Mouse (Mus musculus) MEL (cell line): Measurements from ENCODE around the gene Atp1a4. TPM values are rescaled to one million over a fixed set of nuclear protein-coding genes. Genes with fewer than 3 reads are reported as not detected.

Experiments used
- DNase-seq: peaks from one replicate; pipeline ENCODE4 v3.0.0; 2011; ENCODE audit warnings: low read depth, low spot score
- H3K27ac ChIP-seq: 2 replicates; pipeline ENCODE4 v1.5.1; 2012; ENCODE audit warnings: low read depth, mild to moderate bottlenecking, control low read depth, low read length, moderate library complexity; ENCODE audit not compliant: control insufficient read depth
- H3K27me3 ChIP-seq, 2 experiments: fragments of 150-350 bp in 1 of 2; sonication (generic) in 1 of 2; 2 replicates each; pipeline ENCODE4 v1.6.1; 2012; ENCODE audit warnings: low read length in 2 of 2, mild to moderate bottlenecking in 2 of 2, improper control_type of control experiment in 1 of 2, moderate library complexity in 1 of 2; ENCODE audit not compliant: insufficient read depth in 2 of 2, control insufficient read depth in 1 of 2
- H3K36me3 ChIP-seq, 2 experiments: 2 replicates each; pipeline ENCODE4 v1.6.1; 2012 to 2014; ENCODE audit warnings: low read length in 2 of 2, improper control_type of control experiment in 1 of 2, inconsistent platforms in 1 of 2, mild to moderate bottlenecking in 1 of 2; ENCODE audit not compliant: insufficient read depth in 2 of 2, control insufficient read depth in 1 of 2
- H3K4me1 ChIP-seq, 2 experiments: fragments of 150-350 bp in 1 of 2; sonication (generic) in 1 of 2; 2 replicates each; pipeline ENCODE4 v1.6.1; 2012; ENCODE audit warnings: low read length in 2 of 2, improper control_type of control experiment in 1 of 2, mild to moderate bottlenecking in 1 of 2; ENCODE audit not compliant: insufficient read depth in 2 of 2, control insufficient read depth in 1 of 2
- H3K4me3 ChIP-seq, 2 experiments: fragments of 150-350 bp in 1 of 2; sonication (generic) in 1 of 2; 2 replicates each; pipeline ENCODE4 v1.5.1; 2012; ENCODE audit warnings: low read depth in 2 of 2, low read length in 2 of 2, mild to moderate bottlenecking in 2 of 2, moderate library complexity in 2 of 2, control low read depth in 1 of 2, improper control_type of control experiment in 1 of 2; ENCODE audit not compliant: control insufficient read depth in 1 of 2, insufficient read depth in 1 of 2
- H3K79me2 ChIP-seq: 2 replicates; pipeline ENCODE4 v1.6.1; 2012; ENCODE audit warnings: mild to moderate bottlenecking, low read length, moderate library complexity; ENCODE audit not compliant: control insufficient read depth, poor library complexity, insufficient read depth
- H3K9ac ChIP-seq: 2 replicates; pipeline ENCODE4 v1.6.1; 2012; ENCODE audit warnings: low read depth, mild to moderate bottlenecking, control low read depth, low read length, moderate library complexity; ENCODE audit not compliant: control insufficient read depth, poor library complexity, severe bottlenecking
- H3K9me3 ChIP-seq: fragments of 150-350 bp; sonication (generic); replicated peaks from 2 replicates; pipeline ENCODE4 v1.6.1; 2012; ENCODE audit warnings: mild to moderate bottlenecking, low read length, improper control_type of control experiment, moderate library complexity; ENCODE audit not compliant: insufficient read depth
- BHLHE40 ChIP-seq: IDR thresholded peaks from 2 replicates; pipeline ENCODE4 v1.6.1; 2012; ENCODE audit warnings: low read depth, mild to moderate bottlenecking, inconsistent platforms, low read length, improper control_type of control experiment, borderline replicate concordance
- CTCF ChIP-seq, 3 experiments: IDR thresholded peaks in 2 of 3; conservative IDR thresholded peaks in 1 of 3; 2 replicates each; pipeline ENCODE4 v1.5.1; 2011 to 2012; ENCODE audit warnings: low read length in 3 of 3, low read depth in 2 of 3, mild to moderate bottlenecking in 2 of 3, improper control_type of control experiment in 1 of 3, inconsistent platforms in 1 of 3, mixed read lengths in 1 of 3, moderate library complexity in 1 of 3; ENCODE audit not compliant: control insufficient read depth in 1 of 3, insufficient read depth in 1 of 3, poor library complexity in 1 of 3, severe bottlenecking in 1 of 3
- E2F4 ChIP-seq: IDR thresholded peaks from 2 replicates; pipeline ENCODE4 v1.6.1; 2011; ENCODE audit warnings: low read depth, low read length, improper control_type of control experiment, borderline replicate concordance
- EP300 ChIP-seq, 2 experiments: IDR thresholded peaks; 2 replicates each; pipeline ENCODE4 v1.6.1; 2011; ENCODE audit warnings: improper control_type of control experiment in 2 of 2, low read length in 2 of 2, low read depth in 1 of 2, mild to moderate bottlenecking in 1 of 2
- GATA1 ChIP-seq: IDR thresholded peaks from 2 replicates; pipeline ENCODE4 v1.6.1; 2011; ENCODE audit warnings: low read depth, low read length, improper control_type of control experiment
- HCFC1 ChIP-seq: IDR thresholded peaks from 2 replicates; pipeline ENCODE4 v1.6.1; 2012; ENCODE audit warnings: low read depth, mild to moderate bottlenecking, inconsistent platforms, low read length, improper control_type of control experiment, moderate library complexity
- JUND ChIP-seq: IDR thresholded peaks from 2 replicates; pipeline ENCODE4 v1.6.1; 2011; ENCODE audit warnings: low read depth, mild to moderate bottlenecking, improper control_type of control experiment, low read length
- MAX ChIP-seq: IDR thresholded peaks from 2 replicates; pipeline ENCODE4 v1.6.1; 2011; ENCODE audit warnings: low read length, improper control_type of control experiment
- MAZ ChIP-seq: IDR thresholded peaks from 2 replicates; pipeline ENCODE4 v1.6.1; 2012; ENCODE audit warnings: low read depth, mild to moderate bottlenecking, inconsistent platforms, low read length, improper control_type of control experiment
- MXI1 ChIP-seq: IDR thresholded peaks from 2 replicates; pipeline ENCODE4 v1.6.1; 2011; ENCODE audit warnings: mild to moderate bottlenecking, low read depth, low read length, improper control_type of control experiment
- MYB ChIP-seq: IDR thresholded peaks from 2 replicates; pipeline ENCODE4 v1.6.1; 2011; ENCODE audit warnings: mild to moderate bottlenecking, low read depth, low read length, improper control_type of control experiment
- NELFE ChIP-seq: IDR thresholded peaks from 2 replicates; pipeline ENCODE4 v1.6.1; 2011; ENCODE audit warnings: low read depth, low read length, improper control_type of control experiment
- POLR2A ChIP-seq, 2 experiments: IDR thresholded peaks; 2 replicates each; pipeline ENCODE4 v1.6.1; 2011 to 2012; ENCODE audit warnings: low read length in 2 of 2, mild to moderate bottlenecking in 2 of 2, control low read depth in 1 of 2, improper control_type of control experiment in 1 of 2, low read depth in 1 of 2, moderate library complexity in 1 of 2; ENCODE audit not compliant: control insufficient read depth in 1 of 2, insufficient read depth in 1 of 2, poor library complexity in 1 of 2
- RAD21 ChIP-seq: IDR thresholded peaks from 2 replicates; pipeline ENCODE4 v1.6.1; 2011; ENCODE audit warnings: mild to moderate bottlenecking, low read depth, low read length, improper control_type of control experiment
- RCOR1 ChIP-seq: IDR thresholded peaks from 2 replicates; pipeline ENCODE4 v1.6.1; 2012; ENCODE audit warnings: low read depth, mild to moderate bottlenecking, inconsistent platforms, low read length, improper control_type of control experiment
- SIN3A ChIP-seq: IDR thresholded peaks from 2 replicates; pipeline ENCODE4 v1.6.1; 2012; ENCODE audit warnings: low read length, improper control_type of control experiment, inconsistent platforms
- SMC3 ChIP-seq: IDR thresholded peaks from 2 replicates; pipeline ENCODE4 v1.6.1; 2011; ENCODE audit warnings: low read depth, low read length, improper control_type of control experiment
- UBTF ChIP-seq: IDR thresholded peaks from 2 replicates; pipeline ENCODE4 v1.6.1; 2012; ENCODE audit warnings: low read depth, mild to moderate bottlenecking, inconsistent platforms, low read length, improper control_type of control experiment, moderate library complexity, borderline replicate concordance; ENCODE audit not compliant: insufficient read depth
- USF1 ChIP-seq: IDR thresholded peaks from 2 replicates; pipeline ENCODE4 v1.6.1; 2014; ENCODE audit warnings: low read depth, mild to moderate bottlenecking, inconsistent platforms, low read length, improper control_type of control experiment, moderate library complexity
- ZC3H11A ChIP-seq: IDR thresholded peaks from 2 replicates; pipeline ENCODE4 v1.6.1; 2012; ENCODE audit warnings: low read depth, mild to moderate bottlenecking, inconsistent platforms, low read length, improper control_type of control experiment
- ZKSCAN1 ChIP-seq: IDR thresholded peaks from 2 replicates; pipeline ENCODE4 v1.6.1; 2012; ENCODE audit warnings: low read depth, mild to moderate bottlenecking, inconsistent platforms, low read length, improper control_type of control experiment, moderate library complexity
- polyA plus RNA-seq, 2 experiments: library from polyadenylated mRNA; stranded (reverse) in 1 of 2; unstranded in 1 of 2; fragments of >175 nt in 1 of 2; fragments of >200 nt in 1 of 2; gene quantifications; 2 replicates each; pipeline versions ENCODE4 v1.2.1 to v1.2.4; 2012; ENCODE audit warnings: low replicate concordance in 2 of 2, low read depth in 1 of 2; ENCODE audit not compliant: insufficient read length in 2 of 2, insufficient read depth in 1 of 2, missing spikeins in 1 of 2
- total RNA-seq: library from RNA; depleted of rRNA; stranded (reverse); fragments of 300-350 nt; gene quantifications from 2 replicates; pipeline ENCODE4 v1.2.3, GENCODE M21; 2012

Atp1a4 gene
- total and polyA plus RNA-seq, 3 experiments: not detected

DNA sequence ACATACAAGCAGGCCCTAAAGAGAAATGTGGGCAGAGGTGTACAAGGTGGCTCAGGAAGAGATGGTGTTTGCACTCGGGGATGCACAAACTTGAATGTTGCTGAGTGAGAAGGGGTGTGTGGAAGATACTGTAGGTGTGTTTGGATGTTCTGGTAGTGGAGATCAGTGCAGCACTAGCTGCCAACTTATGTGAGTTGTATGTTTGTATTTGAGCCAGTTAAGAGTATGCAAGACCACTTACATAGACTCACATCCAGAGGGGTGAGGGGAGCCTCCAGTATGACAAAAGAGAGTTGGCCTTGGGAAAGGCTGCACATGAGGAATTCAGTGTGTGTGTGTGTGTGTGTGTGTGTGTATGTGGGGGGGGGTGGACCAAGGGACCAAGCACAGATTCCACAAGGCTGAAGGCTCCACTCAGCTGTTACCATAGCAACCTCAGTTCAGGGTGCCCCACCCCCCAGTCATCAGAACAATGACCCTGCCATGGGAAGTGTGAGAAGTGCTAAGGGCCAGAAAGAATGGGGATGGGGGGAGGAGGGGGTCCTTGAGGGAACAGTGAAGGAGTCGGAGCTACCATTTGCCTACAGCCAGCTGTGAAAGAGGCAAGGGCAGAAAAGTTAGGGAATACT, 55.2 kb downstream of the Atp1a4 start:
- no peak overlapping the region for H3K9ac ChIP-seq
- TF ChIP-seq MAX: no peak
- no peak for TF ChIP-seq E2F4
- TF ChIP-seq SIN3A: no peak
- TF ChIP-seq SMC3: no peak
- TF ChIP-seq MYB: no peak
- no peak for TF ChIP-seq NELFE
- no peak for TF ChIP-seq CTCF (IDR thresholded peaks at IDR 0.05 in 2 of 3, conservative IDR thresholded peaks at IDR 0.05 in 1 of 3; ENCODE audit: control insufficient read depth in 1 of 3, insufficient read depth in 1 of 3, low read depth in 2 of 3, low read length in 3 of 3, poor library complexity in 1 of 3, severe bottlenecking in 1 of 3)
- no peak for TF ChIP-seq MXI1
- peaks cover 0 to 1% of the 10 kb centered on the region in 2 experiments; a peak in 1 of 4 replicates for H3K36me3 ChIP-seq
- no peak for DNase-seq
- H3K4me1 ChIP-seq: peaks cover 3 to 7% of the 10 kb centered on the region in 2 experiments
- H3K9me3 ChIP-seq: no peaks in the 10 kb centered on the region
- H3K27me3 ChIP-seq: no peaks in the 10 kb centered on the region
- H3K4me3 ChIP-seq: no peak overlapping the region
- no peak overlapping the region for H3K27ac ChIP-seq
- no peaks in the 10 kb centered on the region for H3K79me2 ChIP-seq

DNA sequence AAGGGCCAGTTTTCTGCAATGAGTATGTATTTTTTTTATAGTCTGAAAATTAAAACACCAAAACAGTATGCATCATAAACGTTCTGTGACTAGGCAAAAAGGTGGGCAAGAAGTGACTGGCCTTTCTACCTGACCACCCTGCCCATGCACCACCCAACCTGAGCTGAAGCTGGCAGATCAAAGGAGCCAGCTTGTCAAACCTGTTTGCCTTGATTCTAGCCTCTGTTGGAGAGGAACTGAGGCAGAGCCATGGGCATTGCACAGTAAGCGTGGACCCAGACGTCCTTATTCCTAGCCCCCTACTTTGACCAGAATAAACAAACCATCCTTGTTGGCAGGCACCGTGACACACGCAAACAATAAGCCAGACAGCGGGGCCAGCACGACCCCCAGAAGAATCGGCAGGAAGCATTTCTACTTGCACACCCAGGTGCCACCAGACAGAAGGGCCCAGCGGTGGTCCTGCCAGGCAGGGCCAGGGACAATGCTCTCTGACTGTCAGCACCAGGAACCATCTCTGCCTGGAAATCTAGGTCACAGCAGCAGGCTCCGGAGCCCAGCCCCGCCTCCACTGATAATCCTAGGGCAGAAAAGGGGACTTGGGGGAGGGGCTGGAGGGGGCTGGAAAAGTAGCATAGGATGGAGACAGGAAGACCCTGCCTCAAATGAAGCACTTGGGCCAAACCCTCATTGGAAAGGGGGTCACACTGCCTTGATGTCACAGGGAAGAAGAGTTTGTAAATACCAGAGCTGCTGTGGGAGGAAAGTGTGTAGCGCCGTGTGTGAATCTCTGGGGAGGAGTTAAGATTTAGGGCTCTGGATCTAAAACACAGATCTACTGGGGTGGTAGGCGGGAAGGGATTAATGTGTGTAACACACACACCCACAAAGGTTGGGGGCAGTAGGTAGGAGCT, 56.0 kb downstream of the Atp1a4 start:
- Histone ChIP-seq H3K36me3 (peaks cover 0 to 1% of the 10 kb centered on the region in 2 experiments; a peak in 1 of 4 replicates), H3K4me1 (peaks cover 3 to 7% of the 10 kb centered on the region in 2 experiments), H3K27ac (no peak overlapping the region)

More for the DNA sequence above, 56.0 kb downstream of the Atp1a4 start:
- no peaks in the 10 kb centered on the region for H3K27me3 ChIP-seq
- H3K9ac ChIP-seq: no peak overlapping the region
- TF ChIP-seq ZKSCAN1 (no peak), MAX (no peak), BHLHE40 (no peak), CTCF (IDR thresholded peaks at IDR 0.05 in 2 of 3, conservative IDR thresholded peaks at IDR 0.05 in 1 of 3; ENCODE audit: control insufficient read depth in 1 of 3, insufficient read depth in 1 of 3, low read depth in 2 of 3, low read length in 3 of 3, poor library complexity in 1 of 3, severe bottlenecking in 1 of 3) (no peak), RAD21 (no peak), POLR2A (IDR thresholded peaks at IDR 0.05; ENCODE audit: control insufficient read depth in 1 of 2, insufficient read depth in 1 of 2, low read depth in 1 of 2, low read length in 2 of 2, poor library complexity in 1 of 2) (no peak), SIN3A (no peak), JUND (no peak), RCOR1 (no peak), MAZ (no peak), ZC3H11A (no peak), USF1 (no peak), MYB (no peak), EP300 (IDR thresholded peaks at IDR 0.05; ENCODE audit: low read depth in 1 of 2, low read length in 2 of 2) (no peak), HCFC1 (no peak), SMC3 (no peak), GATA1 (no peak), UBTF (no peak)
- H3K79me2 ChIP-seq: no peaks in the 10 kb centered on the region
- no peak overlapping the region for H3K4me3 ChIP-seq
- no peak for DNase-seq
- no peaks in the 10 kb centered on the region for H3K9me3 ChIP-seq
